Mouse (Mus musculus) stomach, embryonic 14.5 days (tissue): ENCODE measurements around the gene B630019K06Rik. TPM values are rescaled to one million over a fixed set of nuclear protein-coding genes. Genes with fewer than 3 reads are reported as not detected.
"Not testable (repeated sequence)": the region's sequence is repeated elsewhere in the genome, so short reads cannot be mapped to it uniquely, and the experiment has no call there.

ENCODE experiments used
- ATAC-seq: fragments of 200-750 bp; cut with Nextera tagmentation; 2 replicates; pipeline ENCODE4 v1.8.0; 2017; ENCODE audit warnings: low read depth, moderate TSS enrichment; ENCODE audit not compliant: insufficient number of reproducible peaks, insufficient read depth, low FRiP score
- H3K27ac ChIP-seq: fragments of 300-500 bp; sonication (generic); 2 replicates; pipeline ENCODE4 v1.5.1; 2014; ENCODE audit warnings: mild to moderate bottlenecking, low read length, moderate library complexity, mixed read lengths
- H3K27me3 ChIP-seq: fragments of 300-500 bp; sonication (generic); 2 replicates; pipeline ENCODE4 v1.6.1; 2014; ENCODE audit warnings: low read length, control low read depth, mixed read lengths; ENCODE audit not compliant: control insufficient read depth, insufficient read depth
- H3K36me3 ChIP-seq: fragments of 300-500 bp; sonication (generic); 2 replicates; pipeline ENCODE4 v1.6.1; 2014; ENCODE audit warnings: mild to moderate bottlenecking, control low read depth, low read length, moderate library complexity, mixed read lengths; ENCODE audit not compliant: control insufficient read depth, insufficient read depth
- H3K4me1 ChIP-seq: fragments of 300-500 bp; sonication (generic); 2 replicates; pipeline ENCODE4 v1.6.1; 2014; ENCODE audit warnings: low read length, control low read depth, mixed read lengths; ENCODE audit not compliant: control insufficient read depth, insufficient read depth
- H3K4me2 ChIP-seq: fragments of 300-500 bp; sonication (generic); replicated peaks from 2 replicates; pipeline ENCODE4 v1.6.1; 2014; ENCODE audit warnings: low read depth, low read length, control low read depth
- H3K4me3 ChIP-seq: fragments of 300-500 bp; sonication (generic); 2 replicates; pipeline ENCODE4 v1.5.1; 2014; ENCODE audit warnings: low read depth, low read length, control low read depth
- H3K9ac ChIP-seq: fragments of 300-500 bp; sonication (generic); replicated peaks from 2 replicates; pipeline ENCODE4 v1.6.1; 2014; ENCODE audit warnings: low read depth, mild to moderate bottlenecking, control low read depth, low read length, moderate library complexity, mixed read lengths
- H3K9me3 ChIP-seq: fragments of 300-500 bp; sonication (generic); 2 replicates; pipeline ENCODE4 v1.6.1; 2016; ENCODE audit warnings: low read depth, low read length, control low read depth; ENCODE audit not compliant: control insufficient read depth
- WGBS: fragments of 180-500 bp; shearing (Covaris S2); extraction: QIAGEN DNeasy Blood & Tissue Kit; methylation state at CpG from one replicate; pipeline ENCODE4 v1.1.7; 2014; 5-methylcytosine and 5-hydroxymethylcytosine counted together
- polyA plus RNA-seq: library from polyadenylated mRNA; unstranded; fragments of >200 nt; fragmentation: Nextera tagmentation; extraction: Ambion mirVana; gene quantifications from 2 replicates; pipeline ENCODE4 v1.2.1, GENCODE M21; 2014

The B630019K06Rik gene
- 5.6 and 6.3 TPM in 2 replicates for polyA plus RNA-seq

DNA sequence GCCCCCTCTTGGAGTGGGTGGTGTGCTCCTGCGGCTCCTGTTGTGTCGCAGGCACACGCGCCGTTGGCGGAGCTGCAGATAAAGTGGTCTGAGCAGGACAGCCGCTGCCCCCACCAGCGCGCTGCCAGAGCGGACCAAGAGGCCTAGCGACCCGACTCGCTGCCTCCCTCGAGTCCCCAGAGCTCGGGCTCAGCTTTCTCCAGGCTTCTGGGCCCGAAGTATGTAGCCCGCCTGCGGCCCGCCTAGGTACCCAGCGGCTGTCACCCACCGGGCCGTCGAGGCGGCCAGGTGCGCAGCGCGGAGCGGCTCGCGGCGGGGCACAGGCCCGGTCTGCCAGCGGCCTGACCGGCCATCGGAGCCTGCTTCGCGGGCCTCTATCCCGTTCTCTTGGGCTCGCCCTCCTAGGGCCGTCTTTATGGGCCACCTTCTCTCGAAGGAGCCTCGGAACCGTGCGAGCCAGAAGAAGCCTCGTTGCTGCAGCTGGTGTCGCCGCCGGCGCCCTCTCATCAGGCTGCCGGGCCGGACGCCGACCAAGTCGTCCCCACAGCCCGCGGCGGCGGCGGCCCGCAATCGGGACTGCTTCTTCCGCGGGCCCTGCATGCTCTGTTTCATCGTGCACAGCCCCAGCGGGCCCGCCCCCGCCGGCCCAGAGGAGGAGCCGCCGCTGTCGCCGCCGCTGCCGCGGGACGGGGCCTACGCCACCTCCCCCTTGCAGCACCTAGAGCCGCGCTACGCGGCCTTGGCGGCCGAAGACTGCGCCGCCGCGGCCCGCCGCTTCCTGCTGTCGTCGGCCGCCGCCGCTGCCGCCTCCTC is at the start of gene B630019K06Rik:
B630019K06Rik (plus strand) TSS at position 40 of the 813 bp plus-strand sequence.
- ATAC-seq = peak; percentile 92
- WGBS = 18% methylated on average over 47 of the region's 95 CpGs
- H3K36me3 ChIP-seq = no peaks in the 10 kb centered on the region
- peak within 1 kb of the TSS; percentile 86 for H3K27ac ChIP-seq
- H3K4me3 ChIP-seq = peak within 1 kb of the TSS; percentile 47
- peak within 1 kb of the TSS; percentile 46 for H3K4me2 ChIP-seq
- no peaks in the 10 kb centered on the region for H3K4me1 ChIP-seq
- H3K27me3 ChIP-seq = no peaks in the 10 kb centered on the region
- peak within 1 kb of the TSS; percentile 53 for H3K9ac ChIP-seq
- H3K9me3 ChIP-seq = no peaks in the 10 kb centered on the region

DNA sequence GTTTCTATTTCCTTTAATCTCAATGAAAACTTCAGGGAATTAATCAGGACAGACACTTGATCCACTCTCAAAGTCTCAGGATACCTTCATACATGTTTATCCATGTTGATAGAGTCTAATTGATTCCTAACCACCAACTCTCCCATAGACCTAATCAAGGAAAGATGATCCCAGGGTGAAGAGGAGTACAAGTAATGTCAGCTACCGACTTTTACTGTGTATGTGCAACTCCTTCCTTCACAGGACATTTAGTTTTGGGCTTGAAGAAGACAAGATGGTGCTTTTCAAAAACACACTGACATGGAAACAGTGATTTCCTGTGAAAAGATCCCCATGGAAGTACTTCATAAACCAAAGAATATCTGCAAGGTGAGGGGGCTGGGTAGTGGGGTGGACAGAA is 48.5 kb upstream of the B630019K06Rik start, which contains the start of gene Gm6592:
Gm6592 (plus strand) TSS at position 301 of the 400 bp plus-strand sequence.
- H3K9me3 ChIP-seq = no peaks in the 10 kb centered on the region
- H3K4me2 ChIP-seq = no peak within 1 kb of the TSS
- no peaks in the 10 kb centered on the region for H3K27me3 ChIP-seq
- H3K9ac ChIP-seq = no peak within 1 kb of the TSS
- WGBS = 66% methylated on average over 1 of the region's 1 CpGs
- H3K36me3 ChIP-seq = no peaks in the 10 kb centered on the region
- no peaks in the 10 kb centered on the region for H3K4me1 ChIP-seq
- ATAC-seq = no peak
- no peak within 1 kb of the TSS for H3K27ac ChIP-seq
- H3K4me3 ChIP-seq = no peak within 1 kb of the TSS

DNA sequence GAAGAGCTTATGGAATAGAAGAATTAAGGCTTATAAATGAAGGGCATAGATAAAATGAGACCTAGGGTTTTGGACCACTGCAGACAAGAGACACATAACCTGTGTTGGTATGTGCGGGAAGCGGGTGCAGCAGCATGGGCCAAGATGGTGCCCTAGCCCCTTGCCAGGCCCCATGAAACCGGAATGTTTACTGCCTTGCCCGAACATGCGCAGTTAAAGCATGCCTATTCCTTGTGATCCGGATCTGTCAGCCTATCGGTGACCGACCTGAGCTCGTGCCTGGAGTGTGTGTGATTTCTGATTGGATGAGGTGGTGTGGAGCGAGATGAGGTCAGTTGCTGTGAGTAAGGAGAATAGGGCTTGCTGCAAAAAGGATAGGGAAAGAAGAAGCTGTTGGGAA is 39.7 kb upstream of the B630019K06Rik start:
- H3K9ac ChIP-seq = no peak overlapping the region
- H3K4me1 ChIP-seq = no peaks in the 10 kb centered on the region
- H3K4me3 ChIP-seq = no peak overlapping the region
- H3K36me3 ChIP-seq = no peaks in the 10 kb centered on the region
- no peaks in the 10 kb centered on the region for H3K9me3 ChIP-seq
- no peak overlapping the region for H3K4me2 ChIP-seq
- no peak overlapping the region for H3K27ac ChIP-seq
- WGBS = 86% methylated on average over 10 of the region's 10 CpGs
- H3K27me3 ChIP-seq = no peaks in the 10 kb centered on the region
- no peak for ATAC-seq

DNA sequence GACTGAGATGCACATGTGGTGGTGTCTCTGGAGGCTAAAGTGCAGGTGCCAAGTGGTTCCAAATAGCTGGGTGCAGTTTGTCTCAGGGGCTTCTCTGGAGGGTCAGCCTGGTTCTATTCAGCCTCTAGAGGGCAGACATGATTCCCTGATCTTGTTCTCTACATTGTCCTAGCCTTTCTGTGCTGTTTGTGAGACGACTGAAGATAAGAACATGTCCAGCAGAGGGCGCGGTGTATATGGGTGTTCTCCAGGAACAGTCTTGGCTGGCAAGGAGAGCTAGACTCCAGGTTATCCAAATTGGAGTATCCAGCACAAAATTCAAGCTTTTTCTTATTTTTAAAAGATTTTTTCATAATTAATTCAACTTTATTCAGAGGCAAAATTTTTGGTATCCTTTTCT is 27.9 kb upstream of the B630019K06Rik start:
- not testable (repeated sequence) for H3K4me3 ChIP-seq, H3K36me3 ChIP-seq, H3K27ac ChIP-seq, H3K27me3 ChIP-seq, H3K4me1 ChIP-seq, H3K4me2 ChIP-seq, H3K9ac ChIP-seq, ATAC-seq, H3K9me3 ChIP-seq
- WGBS = 10% methylated on average over 3 of the region's 3 CpGs

DNA sequence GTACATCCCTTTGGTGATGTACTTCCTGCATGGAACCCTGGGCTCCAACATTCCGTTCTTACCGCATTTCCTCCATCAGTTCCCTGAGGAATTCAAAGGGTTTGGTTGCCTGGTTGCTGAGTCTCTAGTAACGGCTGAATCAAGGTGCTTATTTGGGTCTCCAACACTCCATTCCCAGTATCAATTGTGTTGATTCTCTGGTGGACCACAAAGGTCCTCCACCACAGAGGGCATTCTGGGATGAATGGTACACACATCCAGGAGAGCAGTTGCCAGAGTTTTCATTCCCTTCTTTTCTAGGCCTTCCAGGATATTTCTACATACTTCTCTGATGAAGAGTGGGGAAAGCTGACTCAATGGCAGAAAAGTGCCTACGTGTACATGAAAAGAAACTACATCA is 18.2 kb upstream of the B630019K06Rik start, which contains the start of gene Gm5751:
Gm5751 (plus strand) TSS at position 301 of the 400 bp plus-strand sequence.
- H3K4me3 ChIP-seq, H3K36me3 ChIP-seq, H3K4me2 ChIP-seq, H3K27ac ChIP-seq, ATAC-seq, H3K4me1 ChIP-seq, H3K9me3 ChIP-seq, H3K27me3 ChIP-seq, H3K9ac ChIP-seq: not testable (repeated sequence)
- 90% methylated on average over 3 of the region's 4 CpGs for WGBS

DNA sequence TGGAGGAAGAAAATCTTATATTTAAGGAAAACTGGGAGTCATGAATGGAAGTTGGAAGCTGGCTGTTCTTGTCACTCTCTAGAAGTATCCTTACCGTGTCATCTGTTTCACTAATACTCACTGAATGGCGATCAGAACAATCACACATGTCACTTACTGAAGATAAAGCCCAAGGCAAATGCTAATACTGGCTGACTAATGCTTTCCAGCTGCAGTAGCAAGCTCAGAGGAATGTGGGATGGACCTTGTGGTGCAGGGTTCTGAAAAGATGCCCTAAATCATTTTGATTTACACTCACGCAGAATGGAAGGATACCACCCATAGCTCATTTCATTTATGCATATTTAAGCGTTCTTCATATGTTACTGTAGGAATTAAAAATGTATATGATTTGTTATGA is 7.8 kb upstream of the B630019K06Rik start:
- Histone ChIP-seq H3K27me3 (no peaks in the 10 kb centered on the region), H3K36me3 (no peaks in the 10 kb centered on the region), H3K9me3 (no peaks in the 10 kb centered on the region), H3K4me1 (no peaks in the 10 kb centered on the region), H3K9ac (no peak overlapping the region), H3K4me3 (no peak overlapping the region), H3K4me2 (no peak overlapping the region), H3K27ac (no peak overlapping the region)
- no peak for ATAC-seq
- WGBS = 72% methylated on average over 4 of the region's 4 CpGs

DNA sequence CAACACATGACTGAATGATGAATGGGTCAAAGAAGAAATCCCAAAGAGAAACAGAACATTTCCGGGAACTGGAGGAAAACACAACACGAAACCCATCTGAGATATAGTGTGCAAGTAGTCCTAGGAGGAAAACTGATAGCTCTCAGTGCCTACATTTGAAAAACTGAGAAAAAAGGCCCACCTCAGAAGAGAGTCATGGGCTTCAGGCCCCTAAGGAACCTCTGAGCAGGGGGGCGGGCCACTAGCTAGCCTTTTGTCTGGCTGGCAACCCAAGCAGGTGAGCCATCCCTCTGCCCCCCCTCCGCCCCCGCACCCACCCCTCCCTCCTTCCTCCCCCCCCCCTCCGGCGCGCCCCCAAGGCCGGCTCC is 223 bp upstream of the B630019K06Rik start:
- Histone ChIP-seq H3K9me3 (no peaks in the 10 kb centered on the region), H3K4me1 (no peaks in the 10 kb centered on the region), H3K27ac (no peak overlapping the region), H3K9ac (no peak overlapping the region), H3K4me3 (peak overlapping the region; percentile 47), H3K4me2 (peak overlapping the region; percentile 46), H3K36me3 (no peaks in the 10 kb centered on the region), H3K27me3 (no peaks in the 10 kb centered on the region)
- 39% methylated on average over 3 of the region's 9 CpGs for WGBS
- ATAC-seq = peak; percentile 20; the same call in 1 of the 2 replicates

DNA sequence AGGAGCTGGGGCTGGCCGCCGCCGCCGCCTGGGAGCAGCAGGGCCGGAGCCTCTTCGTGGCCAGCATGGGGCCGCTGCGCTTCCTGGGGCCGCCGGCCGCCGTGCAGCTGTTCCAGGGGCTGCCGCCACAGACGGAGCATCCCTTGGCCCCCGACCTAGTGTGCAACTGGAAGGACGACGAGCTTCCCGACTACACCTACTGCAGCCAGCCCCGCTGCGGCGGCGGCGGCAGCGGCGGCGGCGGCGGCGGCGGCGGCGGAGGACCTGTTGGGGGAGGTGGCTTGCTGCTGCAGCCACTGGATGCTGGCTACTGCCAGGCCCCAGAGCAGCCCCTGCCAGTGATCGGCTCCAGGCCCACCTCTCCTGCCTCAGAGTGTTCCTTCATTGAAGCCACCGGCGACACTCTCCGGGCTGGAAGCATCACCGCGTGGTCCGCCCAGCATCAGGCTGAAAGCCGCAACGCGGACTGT is 1.0 kb downstream of the B630019K06Rik start:
- WGBS = 27% methylated on average over 37 of the region's 42 CpGs
- Histone ChIP-seq H3K36me3 (no peaks in the 10 kb centered on the region), H3K9ac (peak overlapping the region; percentile 53), H3K4me3 (peak overlapping the region; percentile 47), H3K27me3 (no peaks in the 10 kb centered on the region), H3K9me3 (no peaks in the 10 kb centered on the region), H3K4me1 (no peaks in the 10 kb centered on the region), H3K4me2 (peak overlapping the region; percentile 46), H3K27ac (peak overlapping the region; percentile 86)
- peak; percentile 65 for ATAC-seq
